Mouse (Mus musculus) heart, embryonic 15.5 days (tissue): ENCODE data around the gene Serpinf2. TPM values are rescaled to one million over a fixed set of nuclear protein-coding genes. Genes with fewer than 3 reads are reported as not detected.

Source experiments
- ATAC-seq: fragments of 200-750 bp; cut with Nextera tagmentation; replicated peaks from 2 replicates; pipeline ENCODE4 v1.8.0; 2017; ENCODE audit warnings: low read depth, moderate TSS enrichment; ENCODE audit not compliant: insufficient number of reproducible peaks, insufficient read depth, low FRiP score
- H3K27ac ChIP-seq: fragments of 300-500 bp; sonication (generic); 2 replicates; pipeline ENCODE4 v1.5.1; 2015; ENCODE audit warnings: mild to moderate bottlenecking, inconsistent platforms
- H3K27me3 ChIP-seq: fragments of 300-500 bp; sonication (generic); 2 replicates; pipeline ENCODE4 v1.6.1; 2015; ENCODE audit warnings: inconsistent platforms
- H3K36me3 ChIP-seq: fragments of 300-500 bp; sonication (generic); 2 replicates; pipeline ENCODE4 v1.6.1; 2015; ENCODE audit warnings: mild to moderate bottlenecking, inconsistent platforms
- H3K4me1 ChIP-seq: fragments of 300-500 bp; sonication (generic); replicated peaks from 2 replicates; pipeline ENCODE4 v1.6.1; 2015; ENCODE audit warnings: inconsistent platforms
- H3K4me2 ChIP-seq: fragments of 300-500 bp; sonication (generic); 2 replicates; pipeline ENCODE4 v1.6.1; 2015; ENCODE audit warnings: inconsistent platforms, mild to moderate bottlenecking, moderate library complexity
- H3K4me3 ChIP-seq: fragments of 300-500 bp; sonication (generic); 2 replicates; pipeline ENCODE4 v1.5.1; 2015; ENCODE audit warnings: mild to moderate bottlenecking, inconsistent platforms
- H3K9ac ChIP-seq: fragments of 300-500 bp; sonication (generic); 2 replicates; pipeline ENCODE4 v1.6.1; 2015; ENCODE audit warnings: mild to moderate bottlenecking, inconsistent platforms
- H3K9me3 ChIP-seq: fragments of 300-500 bp; sonication (generic); replicated peaks from 2 replicates; pipeline ENCODE4 v1.6.1; 2016; ENCODE audit warnings: inconsistent platforms
- WGBS: fragments of 180-500 bp; shearing (Covaris S2); methylation state at CpG from one replicate; pipeline ENCODE4 v1.1.7; 2015; ENCODE audit warnings: mixed read lengths; 5-methylcytosine and 5-hydroxymethylcytosine counted together
- polyA plus RNA-seq: library from polyadenylated mRNA; unstranded; fragments of >200 nt; fragmentation: Nextera tagmentation; extraction: Ambion mirVana; gene quantifications from 2 replicates; pipeline ENCODE4 v1.2.1, GENCODE M21; 2015

Gene Serpinf2
- polyA plus RNA-seq, 1 experiment from 2014 or later: 0.35 TPM

DNA sequence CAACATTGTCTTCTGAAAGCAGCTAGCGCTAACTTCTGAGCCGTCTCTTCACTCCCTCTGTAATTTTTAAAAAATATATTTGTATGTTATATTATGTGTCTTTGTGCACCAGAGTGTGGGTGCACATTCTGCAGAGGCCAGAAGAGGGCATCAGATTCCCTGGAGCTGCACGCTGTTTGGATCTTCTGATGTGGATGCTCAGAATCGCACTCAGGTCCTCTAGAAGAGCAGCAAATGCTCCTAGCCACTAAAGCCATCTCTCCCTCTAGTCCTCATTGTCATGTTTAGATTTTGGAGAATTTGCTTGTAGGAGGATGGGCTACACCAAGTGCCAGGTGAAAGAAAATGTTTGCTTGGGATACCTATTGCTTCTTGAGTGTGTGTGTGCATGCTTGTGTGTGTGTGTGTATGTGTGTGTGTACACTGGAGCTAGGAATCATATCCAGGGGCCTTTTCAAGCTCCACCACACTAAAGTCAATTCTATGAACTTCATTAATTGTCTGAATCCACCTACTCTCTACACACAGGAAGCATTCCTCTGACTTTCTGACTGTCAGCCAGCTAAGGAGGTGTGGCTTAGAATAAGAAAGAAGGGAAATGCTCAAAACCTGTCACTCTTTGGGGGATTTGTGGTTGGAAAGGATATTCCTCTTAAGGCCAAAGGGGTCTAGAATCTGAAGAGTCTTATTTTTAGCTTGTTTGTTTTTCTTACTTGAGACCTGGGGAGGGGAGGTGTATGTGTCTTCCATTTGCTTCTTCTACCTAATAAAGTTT is 27.5 kb upstream of the Serpinf2 start:
- Histone ChIP-seq H3K27ac (no peak overlapping the region), H3K4me2 (0 out of 2 replicates have a peak overlapping the region, but pooled peaks have one; percentile 88)
- WGBS: 98% methylated on average over 4 of the region's 4 CpGs

DNA sequence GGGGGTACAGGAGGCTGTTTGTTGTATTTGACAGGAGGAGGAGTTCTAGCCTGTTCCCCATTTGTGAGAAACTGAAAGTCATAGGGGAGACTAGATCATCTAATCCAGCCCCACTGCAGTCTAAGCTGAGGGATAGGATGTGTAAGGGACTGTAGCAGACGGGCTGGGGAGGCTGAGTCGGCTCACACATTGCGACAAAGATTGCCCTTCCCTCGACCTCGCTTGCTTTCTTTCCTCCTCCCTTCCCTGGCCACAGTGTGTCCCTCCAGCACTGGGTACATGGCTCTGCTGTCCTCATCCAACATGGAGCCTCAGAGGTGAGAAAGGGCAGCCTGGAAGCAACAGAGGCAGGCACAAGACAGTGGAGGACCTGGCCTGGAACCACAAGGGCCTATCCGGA is 25.7 kb upstream of the Serpinf2 start:
- WGBS: 88% methylated on average over 6 of the region's 6 CpGs
- Histone ChIP-seq H3K27ac (no peak overlapping the region), H3K36me3 (peaks cover 23% of the 10 kb centered on the region), H3K4me1 (peaks cover 35% of the 10 kb centered on the region), H3K4me3 (no peak overlapping the region), H3K9me3 (no peaks in the 10 kb centered on the region), H3K4me2 (no peak overlapping the region), H3K27me3 (no peaks in the 10 kb centered on the region), H3K9ac (no peak overlapping the region)
- no peak for ATAC-seq

More for the DNA sequence above, 27.5 kb upstream of the Serpinf2 start:
- H3K36me3 ChIP-seq: peaks cover 23% of the 10 kb centered on the region
- H3K4me1 ChIP-seq: peaks cover 31% of the 10 kb centered on the region
- no peak overlapping the region for H3K4me3 ChIP-seq
- no peaks in the 10 kb centered on the region for H3K27me3 ChIP-seq
- no peak for ATAC-seq
- no peaks in the 10 kb centered on the region for H3K9me3 ChIP-seq
- no peak overlapping the region for H3K9ac ChIP-seq

DNA sequence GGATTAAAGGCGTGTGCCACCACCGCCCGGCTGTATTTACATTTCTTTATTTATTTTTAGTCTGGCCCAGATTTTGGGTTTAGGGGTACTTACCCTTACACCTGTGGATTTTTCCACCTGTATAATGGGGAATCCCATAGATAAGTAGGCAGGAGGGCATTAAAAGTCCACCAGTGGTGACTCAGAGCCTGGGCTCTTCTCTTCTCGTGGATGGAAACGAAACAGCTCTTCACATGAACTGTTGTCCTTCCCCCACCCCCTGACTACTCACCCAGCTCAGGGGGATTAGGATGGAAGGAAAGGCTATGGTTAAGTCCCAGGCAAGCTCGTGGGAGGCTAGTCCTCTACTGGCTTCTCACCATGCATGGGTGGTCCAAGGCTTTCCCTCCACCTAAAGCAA is 25.0 kb upstream of the Serpinf2 start:
- WGBS: 86% methylated on average over 6 of the region's 6 CpGs
- Histone ChIP-seq H3K4me1 (peaks cover 41% of the 10 kb centered on the region), H3K9ac (no peak overlapping the region), H3K27ac (no peak overlapping the region), H3K36me3 (peaks cover 23% of the 10 kb centered on the region), H3K9me3 (no peaks in the 10 kb centered on the region), H3K4me3 (no peak overlapping the region), H3K4me2 (no peak overlapping the region), H3K27me3 (no peaks in the 10 kb centered on the region)
- ATAC-seq: no peak

DNA sequence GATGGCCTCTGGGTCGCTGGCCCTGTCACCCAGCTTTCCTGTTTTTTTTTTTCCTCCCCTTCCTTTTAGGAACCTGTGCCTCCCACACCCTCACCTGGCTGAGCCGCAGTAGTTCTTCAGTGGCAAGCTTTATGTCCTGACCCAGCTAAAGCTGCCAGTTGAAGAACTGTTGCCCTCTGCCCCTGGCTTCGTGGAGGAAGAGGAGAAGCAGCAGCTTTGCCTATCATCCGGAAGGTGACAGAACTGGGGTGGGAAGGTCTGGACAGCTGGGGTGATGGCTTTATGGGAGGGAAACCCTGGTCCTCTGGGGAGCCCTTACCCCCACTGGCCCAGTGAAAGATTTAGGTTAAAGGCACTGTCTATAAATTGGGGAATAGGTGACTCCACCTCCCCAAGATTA is 24.2 kb upstream of the Serpinf2 start:
- no peak overlapping the region for H3K9ac ChIP-seq
- H3K9me3 ChIP-seq: no peaks in the 10 kb centered on the region
- H3K36me3 ChIP-seq: peaks cover 23% of the 10 kb centered on the region
- peak overlapping the region; percentile 94 for H3K27ac ChIP-seq
- H3K4me3 ChIP-seq: peak overlapping the region; percentile 80
- 57% methylated on average over 4 of the region's 4 CpGs for WGBS
- peaks cover 49% of the 10 kb centered on the region for H3K4me1 ChIP-seq
- no peak for ATAC-seq
- H3K27me3 ChIP-seq: no peaks in the 10 kb centered on the region
- peak overlapping the region; percentile 78 for H3K4me2 ChIP-seq

DNA sequence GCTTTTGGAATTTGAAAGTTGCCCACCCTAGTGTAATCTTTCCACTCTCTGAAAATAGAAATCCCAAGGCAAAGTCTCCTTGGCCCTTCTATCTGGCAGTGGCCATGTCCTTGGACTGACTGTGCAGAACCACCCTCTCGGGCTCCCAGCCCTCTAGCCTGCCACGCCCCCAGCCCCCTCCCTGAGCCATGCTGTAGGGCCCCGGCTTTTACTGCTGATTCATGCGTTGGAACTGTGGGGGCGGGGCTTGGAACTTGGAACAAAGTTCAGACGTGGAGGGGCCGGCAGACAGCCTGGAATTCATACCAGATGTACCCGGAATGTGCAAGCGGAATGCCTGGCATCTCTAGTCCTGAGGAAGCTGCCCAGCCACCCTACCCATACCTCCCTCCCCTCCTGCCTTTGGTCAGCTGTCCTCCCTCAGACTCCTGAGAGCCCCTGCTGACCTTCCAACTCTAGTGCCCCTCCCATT is 23.5 kb upstream of the Serpinf2 start:
- Histone ChIP-seq H3K27ac (peak overlapping the region; percentile 94), H3K27me3 (no peaks in the 10 kb centered on the region), H3K4me2 (peak overlapping the region; percentile 78), H3K9ac (peak overlapping the region; percentile 81), H3K4me1 (peaks cover 45% of the 10 kb centered on the region), H3K9me3 (no peaks in the 10 kb centered on the region), H3K4me3 (peak overlapping the region; percentile 80), H3K36me3 (peaks cover 23% of the 10 kb centered on the region)
- ATAC-seq: peak; percentile 52
- WGBS: 1% methylated on average over 9 of the region's 9 CpGs

DNA sequence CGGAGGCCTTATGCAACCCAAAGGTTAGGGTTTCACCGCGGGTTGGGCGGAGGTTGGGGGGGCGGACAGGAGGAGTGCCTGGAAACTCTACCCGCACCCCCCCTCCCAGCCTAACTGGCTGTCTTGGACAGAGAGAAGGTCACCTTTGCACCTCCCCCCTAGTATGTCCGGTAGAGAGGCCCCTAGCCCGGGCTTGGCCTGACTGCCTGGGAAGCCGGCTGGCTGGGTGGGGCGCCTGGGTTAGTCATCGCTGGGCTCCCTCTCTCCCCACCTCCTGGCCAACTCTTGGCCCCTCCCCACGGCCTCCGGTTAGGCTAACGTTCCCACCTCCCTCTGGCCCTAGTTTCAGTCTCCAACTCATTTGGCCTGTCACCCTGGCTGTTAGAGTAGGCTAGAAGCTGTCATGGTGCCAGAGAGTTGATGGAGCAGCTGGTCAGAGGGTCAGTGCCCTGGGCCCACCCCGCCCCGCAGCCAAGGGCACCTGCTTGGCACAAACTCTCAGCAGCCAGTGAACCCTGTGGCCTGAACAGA is 22.9 kb upstream of the Serpinf2 start:
- H3K9me3 ChIP-seq: no peaks in the 10 kb centered on the region
- WGBS: 3% methylated on average over 16 of the region's 16 CpGs
- ATAC-seq: peak; percentile 9
- H3K4me2 ChIP-seq: peak overlapping the region; percentile 78
- peak overlapping the region; percentile 81 for H3K9ac ChIP-seq
- H3K27ac ChIP-seq: peak overlapping the region; percentile 94
- H3K27me3 ChIP-seq: no peaks in the 10 kb centered on the region
- peak overlapping the region; percentile 80 for H3K4me3 ChIP-seq
- peaks cover 39% of the 10 kb centered on the region for H3K4me1 ChIP-seq
- peaks cover 23% of the 10 kb centered on the region for H3K36me3 ChIP-seq

DNA sequence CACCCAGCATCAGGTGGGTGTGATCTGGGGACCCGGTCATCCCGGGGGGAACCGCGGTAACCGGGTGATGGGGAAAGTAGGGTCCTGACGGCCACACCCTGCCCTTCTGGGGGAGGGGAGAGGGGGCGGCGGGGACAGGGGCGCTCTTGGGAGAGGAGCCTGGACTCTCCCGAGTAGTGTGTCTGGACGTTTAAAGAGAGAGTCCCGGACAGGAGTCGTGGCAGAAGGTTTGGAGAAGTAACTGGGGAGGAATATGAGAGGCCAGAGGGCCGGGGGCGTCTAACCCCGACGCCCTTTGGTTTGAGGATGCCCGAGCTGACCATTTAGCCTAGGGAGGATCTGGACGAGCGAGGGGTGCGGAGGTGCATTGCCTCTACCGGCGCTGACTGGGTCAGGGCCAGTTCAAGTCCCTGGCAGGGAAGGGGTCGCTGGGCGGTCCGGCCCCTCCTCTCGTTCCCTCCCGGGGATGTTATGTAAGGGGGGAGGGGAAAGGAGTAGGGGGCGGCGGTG is 22.4 kb upstream of the Serpinf2 start:
- peak overlapping the region; percentile 94 for H3K27ac ChIP-seq
- ATAC-seq: peak; percentile 0; the same call in 1 of the 2 replicates
- under 1% methylated on average over 29 of the region's 30 CpGs for WGBS

DNA sequence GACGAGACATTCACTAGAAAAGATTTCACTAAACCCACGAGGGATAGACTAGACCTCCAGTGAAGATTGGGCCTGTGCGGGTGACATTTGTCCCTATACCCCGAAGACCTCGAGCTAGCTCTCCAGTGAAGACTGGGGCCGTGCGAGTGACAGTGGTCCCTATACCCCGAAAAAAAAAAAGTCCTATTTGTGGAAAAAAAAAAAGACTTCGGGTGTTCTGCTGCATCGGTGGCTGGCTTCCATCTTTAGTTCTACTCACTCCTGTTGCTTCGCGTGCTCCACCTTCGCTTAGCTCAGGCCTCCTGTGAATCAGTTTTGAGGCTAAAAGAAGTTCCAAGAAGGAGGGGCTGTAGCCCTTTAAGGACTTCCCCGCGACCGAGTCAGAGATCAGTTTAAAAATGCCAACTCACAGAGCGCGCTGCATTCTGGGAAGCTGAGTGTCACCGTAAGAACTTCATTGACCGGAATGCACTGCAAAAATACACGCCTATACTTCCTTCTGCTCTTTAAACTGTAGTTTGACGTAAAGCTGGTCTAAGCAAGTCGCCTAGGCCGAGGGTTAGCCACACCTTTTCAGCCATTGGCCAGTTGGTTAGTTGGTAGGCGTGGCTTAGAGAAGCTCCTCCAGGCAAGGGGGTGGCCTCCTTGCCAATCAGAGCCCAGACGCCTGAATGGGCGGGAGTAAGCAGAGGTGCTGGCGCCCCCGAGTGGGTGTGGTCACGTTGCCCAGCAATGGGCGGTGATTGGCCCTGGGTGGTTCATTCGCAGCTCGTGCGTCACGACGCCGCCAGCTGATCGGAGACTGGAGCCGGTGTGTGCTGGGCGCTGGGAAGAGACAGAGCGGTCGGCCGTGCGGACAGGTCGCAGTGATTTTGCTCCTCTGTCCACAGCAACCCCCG is 21.7 kb upstream of the Serpinf2 start, which contains the start of gene Tlcd2:
Gene Tlcd2, plus strand, starts transcription at position 872 of the 899 bp plus-strand sequence.
- Histone ChIP-seq H3K36me3 (peaks cover 17% of the 10 kb centered on the region), H3K9me3 (no peaks in the 10 kb centered on the region), H3K27ac (peak within 1 kb of the TSS; percentile 96), H3K4me3 (peak within 1 kb of the TSS; percentile 80), H3K4me1 (peaks cover 36% of the 10 kb centered on the region), H3K4me2 (peak within 1 kb of the TSS; percentile 82), H3K27me3 (no peaks in the 10 kb centered on the region), H3K9ac (peak within 1 kb of the TSS; percentile 81)
- ATAC-seq: peak; percentile 90
- under 1% methylated on average over 46 of the region's 46 CpGs for WGBS

More for the DNA sequence above, 22.4 kb upstream of the Serpinf2 start:
- H3K27me3 ChIP-seq: no peaks in the 10 kb centered on the region
- peak overlapping the region; percentile 81 for H3K9ac ChIP-seq
- no peaks in the 10 kb centered on the region for H3K9me3 ChIP-seq
- peaks cover 21% of the 10 kb centered on the region for H3K36me3 ChIP-seq
- peak overlapping the region; percentile 80 for H3K4me3 ChIP-seq
- peaks cover 36% of the 10 kb centered on the region for H3K4me1 ChIP-seq
- peak overlapping the region; percentile 78 for H3K4me2 ChIP-seq

DNA sequence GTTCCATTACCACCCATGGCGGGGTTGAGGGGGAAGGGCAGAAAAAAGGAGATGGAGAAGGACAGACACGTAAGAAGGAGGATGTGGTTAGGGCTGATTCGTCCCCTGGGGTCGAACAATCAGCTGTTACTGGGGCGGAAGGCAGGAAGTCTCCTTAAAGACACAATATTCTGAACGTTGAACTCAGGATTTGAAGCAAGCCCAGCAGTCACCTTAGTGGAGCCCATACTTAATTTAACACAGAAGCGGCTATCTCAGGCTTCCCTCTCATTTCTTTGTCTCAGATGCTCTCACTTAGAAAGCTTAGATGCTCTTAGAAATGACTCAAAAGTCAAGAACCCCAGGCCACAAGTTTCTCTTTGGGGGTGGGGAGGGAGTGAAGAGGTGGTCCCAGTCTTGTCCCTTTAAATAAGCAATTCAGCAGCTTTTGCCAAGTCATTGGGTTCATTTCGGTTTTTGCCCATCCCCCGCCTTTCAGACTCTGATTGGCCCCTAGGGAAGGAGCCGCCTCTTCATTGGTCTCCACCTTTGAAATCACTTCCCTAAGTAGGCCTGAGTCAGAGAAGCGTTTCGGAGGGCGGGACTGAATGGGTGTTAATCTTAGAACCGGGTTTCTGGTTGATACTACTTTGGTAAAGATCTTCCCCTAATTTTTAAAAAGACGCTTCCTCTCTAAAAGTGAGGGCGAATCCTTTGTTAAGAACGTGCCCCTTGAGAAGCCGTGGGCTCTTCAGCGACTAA is 20.9 kb upstream of the Serpinf2 start:
- H3K4me3 ChIP-seq: peak overlapping the region; percentile 80
- 0 out of 2 replicates have a peak, but pooled peaks have one; percentile 24 for ATAC-seq
- H3K36me3 ChIP-seq: peaks cover 9% of the 10 kb centered on the region
- H3K4me1 ChIP-seq: peaks cover 37% of the 10 kb centered on the region
- H3K27ac ChIP-seq: peak overlapping the region; percentile 96
- peak overlapping the region; percentile 82 for H3K4me2 ChIP-seq
- WGBS: 2% methylated on average over 19 of the region's 19 CpGs
- H3K27me3 ChIP-seq: no peaks in the 10 kb centered on the region
- peak overlapping the region; percentile 57 for H3K9ac ChIP-seq
- H3K9me3 ChIP-seq: no peaks in the 10 kb centered on the region

DNA sequence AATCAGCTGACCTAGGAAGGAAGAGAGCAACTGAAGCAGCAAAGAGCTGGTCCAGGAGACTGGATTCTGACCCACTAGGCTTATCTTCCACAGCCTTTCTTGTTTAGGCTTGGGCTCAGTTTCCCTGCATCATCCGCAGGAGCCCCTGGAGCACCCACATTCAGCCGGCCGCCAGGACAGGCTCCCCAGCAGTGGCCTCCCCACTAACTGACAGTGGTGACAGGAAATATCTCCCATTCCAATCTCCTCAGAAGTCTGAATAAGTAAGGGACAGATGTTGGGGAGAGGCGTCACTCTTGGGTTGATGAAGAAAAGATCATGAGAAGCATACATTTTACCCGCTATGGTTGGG is 20.3 kb upstream of the Serpinf2 start:
- H3K27ac ChIP-seq: peak overlapping the region; percentile 96
- no peaks in the 10 kb centered on the region for H3K9me3 ChIP-seq
- H3K36me3 ChIP-seq: peaks cover 3% of the 10 kb centered on the region
- H3K9ac ChIP-seq: no peak overlapping the region
- H3K27me3 ChIP-seq: no peaks in the 10 kb centered on the region
- ATAC-seq: no peak
- H3K4me2 ChIP-seq: peak overlapping the region; percentile 82
- peak overlapping the region; percentile 80 for H3K4me3 ChIP-seq
- H3K4me1 ChIP-seq: peaks cover 42% of the 10 kb centered on the region
- WGBS: 17% methylated on average over 5 of the region's 5 CpGs
